Mouse (Mus musculus) layer of hippocampus, postnatal 14 days (tissue): ENCODE measurements around the gene Clasp1. TPM values are rescaled to one million over a fixed set of nuclear protein-coding genes. Genes with fewer than 3 reads are reported as not detected.

ENCODE experiments used
- DNase-seq, 2 experiments: peaks; one replicate each; pipeline ENCODE4 v3.0.0; 2021 to 2022; ENCODE audit warnings: low spot score in 2 of 2, mixed read lengths in 1 of 2
- total RNA-seq, 2 experiments: library from RNA; stranded (reverse); gene quantifications; 2 replicates each; pipeline ENCODE4 v1.2.3; 2021

Gene Clasp1
- total RNA-seq, 2 experiments from 2014 or later, result 129 to 133 TPM

GRCm38 (mm10) chr1:118648015-118648414, 259.2 kb downstream of the Clasp1 start:
- DNase-seq, result no peak

- peak in 1 of 2 experiments; percentile 4 for DNase-seq
These were observed 261.3 kb downstream of the Clasp1 start for GRCm38 (mm10) chr1:118649933-118650770.

GRCm38 (mm10) chr1:118650771-118651080, 261.9 kb downstream of the Clasp1 start:
- no peak for DNase-seq

GRCm38 (mm10) chr1:118658716-118659115, 269.9 kb downstream of the Clasp1 start:
- no peak for DNase-seq

GRCm38 (mm10) chr1:118660880-118661465, 272.1 kb downstream of the Clasp1 start:
- no peak for DNase-seq

Other genes with a start within 250 kb of the Clasp1 start
- not detected for gene Gm29106, start 212.5 kb upstream of the Clasp1 start, total RNA-seq
- gene Tsn, start 77.3 kb upstream of the Clasp1 start, total RNA-seq, result 100 to 1,000 TPM; 108 to 113 TPM
- 10 to 100 TPM; 27.1 to 28.5 TPM for gene Nifk, start 67.2 kb upstream of the Clasp1 start, total RNA-seq
- gene Tfcp2l1, start 238.9 kb downstream of the Clasp1 start, total RNA-seq, result 1 to 10 TPM; 1.7 to 2.3 TPM